Mouse (Mus musculus) testis, adult 2 months (tissue): Measurements from ENCODE around the gene Gas6. TPM values are rescaled to one million over a fixed set of nuclear protein-coding genes. Genes with fewer than 3 reads are reported as not detected.

Experiments
- H3K27ac ChIP-seq: fragments of 200-500 bp; 2 replicates; pipeline ENCODE4 v1.5.1; 2012; ENCODE audit warnings: low read depth, low read length; ENCODE audit not compliant: control insufficient read depth, insufficient read depth
- H3K27me3 ChIP-seq: fragments of 200-500 bp; 2 replicates; pipeline ENCODE4 v1.6.1; 2012; ENCODE audit warnings: mild to moderate bottlenecking, low read length, moderate library complexity; ENCODE audit not compliant: control insufficient read depth, insufficient read depth
- H3K36me3 ChIP-seq: fragments of 200-500 bp; 2 replicates; pipeline ENCODE4 v1.6.1; 2012; ENCODE audit warnings: mild to moderate bottlenecking, low read length; ENCODE audit not compliant: control insufficient read depth, insufficient read depth
- H3K4me1 ChIP-seq: fragments of 200-500 bp; 2 replicates; pipeline ENCODE4 v1.6.1; 2012; ENCODE audit warnings: low read length; ENCODE audit not compliant: control insufficient read depth, insufficient read depth
- H3K4me3 ChIP-seq: fragments of 200-500 bp; 2 replicates; pipeline ENCODE4 v1.5.1; 2012; ENCODE audit warnings: low read depth, mild to moderate bottlenecking, low read length, moderate library complexity, mixed read lengths; ENCODE audit not compliant: control insufficient read depth
- CTCF ChIP-seq: fragments of 200-500 bp; IDR thresholded peaks from 2 replicates; pipeline ENCODE4 v1.5.1; 2012; ENCODE audit warnings: low read depth, mild to moderate bottlenecking, inconsistent platforms, low read length, moderate library complexity; ENCODE audit not compliant: control insufficient read depth, insufficient read depth, insufficient replicate concordance
- POLR2A ChIP-seq: fragments of 200-500 bp; IDR thresholded peaks from 2 replicates; pipeline ENCODE4 v1.6.1; 2012; ENCODE audit warnings: low read depth, mild to moderate bottlenecking, inconsistent platforms, low read length, moderate library complexity; ENCODE audit not compliant: control insufficient read depth
- polyA plus RNA-seq: library from polyadenylated mRNA; depleted of rRNA; stranded (reverse); fragments of >200 nt; gene quantifications from 2 replicates; pipeline ENCODE4 v1.2.3, GENCODE M21; 2012

The Gas6 gene
- polyA plus RNA-seq, 1 experiment = 57.8 TPM

- H3K4me1 ChIP-seq = no peaks in the 10 kb centered on the region
- H3K27ac ChIP-seq = no peak overlapping the region
- no peaks in the 10 kb centered on the region for H3K36me3 ChIP-seq
- H3K27me3 ChIP-seq = no peaks in the 10 kb centered on the region
- no peak for TF ChIP-seq POLR2A
- no peak for TF ChIP-seq CTCF
- H3K4me3 ChIP-seq = no peak overlapping the region
These were observed 52.1 kb downstream of the Gas6 start for GRCm38 (mm10) chr8:13442152-13442551.

DNA sequence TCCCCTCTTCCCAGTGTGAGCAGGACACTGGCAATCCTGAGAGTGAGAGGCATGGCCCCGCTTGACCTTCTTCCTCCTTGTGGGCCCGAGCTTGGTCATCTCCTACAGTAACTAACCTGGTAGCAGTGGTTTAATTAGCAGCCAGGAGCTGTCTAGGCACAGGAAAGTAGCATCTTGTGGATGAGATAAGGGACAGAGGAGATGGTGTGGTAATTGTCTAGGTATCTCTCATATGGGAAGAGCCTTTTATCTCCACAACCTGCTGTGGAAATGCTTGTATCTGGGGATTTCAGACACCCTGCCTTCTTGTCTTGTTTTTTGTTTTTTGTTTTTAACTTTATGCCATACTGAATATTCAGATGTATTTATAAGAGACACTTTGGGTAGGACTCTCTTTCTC is 56.8 kb downstream of the Gas6 start:
- H3K27ac ChIP-seq = no peak overlapping the region
- H3K27me3 ChIP-seq = no peaks in the 10 kb centered on the region
- no peaks in the 10 kb centered on the region for H3K36me3 ChIP-seq
- H3K4me1 ChIP-seq = no peaks in the 10 kb centered on the region
- H3K4me3 ChIP-seq = peak overlapping the region; percentile 40; the same call in 1 of the 2 replicates
- TF ChIP-seq POLR2A (no peak), CTCF (no peak)

DNA sequence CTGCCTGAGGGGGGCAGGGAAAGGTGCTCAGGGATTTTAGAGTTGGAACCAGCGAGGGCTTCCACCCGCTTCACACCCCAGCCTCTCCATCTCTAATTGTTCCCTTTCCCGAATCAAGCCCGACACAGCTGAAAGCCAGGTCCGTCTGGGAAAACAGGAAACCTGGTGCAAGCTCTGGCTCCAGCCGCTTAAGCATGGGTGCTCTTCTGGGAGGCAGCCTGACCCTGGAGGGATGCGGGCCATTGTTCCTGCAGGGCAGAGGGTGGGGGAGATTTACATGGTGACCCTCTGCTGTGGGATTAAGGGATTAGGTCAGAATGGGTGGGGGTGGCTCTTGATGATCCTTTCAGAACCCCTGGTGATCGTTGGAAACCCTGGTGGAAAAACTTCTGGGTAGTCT is 58.2 kb downstream of the Gas6 start:
- Histone ChIP-seq H3K27me3 (no peaks in the 10 kb centered on the region), H3K36me3 (no peaks in the 10 kb centered on the region), H3K4me1 (no peaks in the 10 kb centered on the region), H3K27ac (no peak overlapping the region), H3K4me3 (no peak overlapping the region)
- TF ChIP-seq POLR2A (no peak), CTCF (no peak)

DNA sequence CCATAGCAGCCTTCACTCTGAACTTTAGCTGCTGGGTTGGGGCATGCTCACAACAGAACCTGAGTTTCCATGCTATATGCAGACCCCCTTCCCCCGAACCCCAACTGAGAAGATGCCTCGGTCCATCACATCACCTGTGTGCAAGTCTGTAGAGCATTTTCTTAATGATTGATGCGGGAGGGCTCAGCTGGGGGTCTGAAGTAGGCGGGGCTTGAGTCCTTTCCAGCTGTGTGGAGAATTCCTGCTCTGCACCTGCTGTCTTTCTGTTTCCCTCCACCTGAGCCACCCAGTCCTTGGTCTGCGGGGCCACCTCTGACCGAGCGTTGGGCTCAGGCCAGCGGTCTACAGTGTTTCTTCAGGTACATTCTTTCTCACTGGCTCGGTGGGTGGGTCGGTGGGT is 59.4 kb downstream of the Gas6 start, which contains the start of gene Tmem255b:
Gene Tmem255b, plus strand, starts transcription at position 301 of the 400 bp plus-strand sequence.
- Histone ChIP-seq H3K36me3 (no peaks in the 10 kb centered on the region), H3K4me1 (no peaks in the 10 kb centered on the region), H3K4me3 (no peak within 1 kb of the TSS), H3K27me3 (no peaks in the 10 kb centered on the region), H3K27ac (no peak within 1 kb of the TSS)
- no peak for TF ChIP-seq POLR2A
- no peak for TF ChIP-seq CTCF

- TF ChIP-seq POLR2A (no peak), CTCF (no peak)
- H3K36me3 ChIP-seq = no peaks in the 10 kb centered on the region
- H3K27me3 ChIP-seq = no peaks in the 10 kb centered on the region
- H3K4me1 ChIP-seq = no peaks in the 10 kb centered on the region
- no peak overlapping the region for H3K4me3 ChIP-seq
- no peak overlapping the region for H3K27ac ChIP-seq
These were observed 61.2 kb downstream of the Gas6 start for GRCm38 (mm10) chr8:13433130-13433529.

DNA sequence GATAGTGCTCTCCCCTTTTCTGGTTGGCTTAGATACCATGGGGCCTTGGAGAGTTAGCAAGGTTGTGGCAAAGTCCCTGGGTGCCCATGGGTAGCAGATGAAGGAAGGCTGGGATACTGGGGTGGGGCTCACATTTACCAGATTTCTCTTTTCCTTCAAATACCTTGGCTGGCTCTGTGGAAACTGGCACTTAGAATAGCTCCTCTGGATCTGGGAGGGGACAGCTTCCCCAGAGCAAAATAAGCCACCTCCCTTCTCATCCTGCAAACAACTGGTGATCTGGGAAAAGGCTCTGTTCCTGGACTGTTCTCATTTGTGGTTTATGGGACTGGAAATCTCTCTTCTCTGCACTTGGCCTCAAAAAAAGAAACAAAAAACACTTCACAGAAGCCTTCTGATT is 63.4 kb downstream of the Gas6 start:
- Histone ChIP-seq H3K36me3 (no peaks in the 10 kb centered on the region), H3K4me3 (no peak overlapping the region), H3K4me1 (no peaks in the 10 kb centered on the region), H3K27me3 (no peaks in the 10 kb centered on the region), H3K27ac (no peak overlapping the region)
- TF ChIP-seq CTCF (no peak), POLR2A (no peak)

- TF ChIP-seq POLR2A (no peak), CTCF (no peak)
- H3K4me3 ChIP-seq = no peak overlapping the region
- no peaks in the 10 kb centered on the region for H3K27me3 ChIP-seq
- H3K36me3 ChIP-seq = no peaks in the 10 kb centered on the region
- no peaks in the 10 kb centered on the region for H3K4me1 ChIP-seq
- no peak overlapping the region for H3K27ac ChIP-seq
These were observed 63.9 kb downstream of the Gas6 start for GRCm38 (mm10) chr8:13430412-13430811.

- no peaks in the 10 kb centered on the region for H3K4me1 ChIP-seq
- H3K36me3 ChIP-seq = no peaks in the 10 kb centered on the region
- H3K27ac ChIP-seq = no peak overlapping the region
- H3K4me3 ChIP-seq = no peak overlapping the region
- H3K27me3 ChIP-seq = no peaks in the 10 kb centered on the region
- TF ChIP-seq POLR2A (no peak), CTCF (no peak)
These were observed 66.1 kb downstream of the Gas6 start for GRCm38 (mm10) chr8:13428156-13428555.
